Mouse (Mus musculus): ENCODE data around the gene Esrp2. TPM values are rescaled to one million over a fixed set of nuclear protein-coding genes. Genes with fewer than 3 reads are reported as not detected.

Gene Esrp2
- polyA plus RNA-seq, 1 experiment from 2014 or later, result 62.8 TPM

- Histone ChIP-seq H3K4me1 (replicated peaks; ENCODE audit: control insufficient read depth, insufficient read depth, low read length) (peaks cover 10% of the 10 kb centered on the region), H3K27ac (ENCODE audit: low read length) (peak overlapping the region; percentile 66; the same call in 1 of the 2 replicates), H3K36me3 (ENCODE audit: control insufficient read depth, insufficient read depth, low read length) (no peaks in the 10 kb centered on the region; the same call in 1 of the 2 replicates), H3K4me3 (ENCODE audit: low read length) (peak overlapping the region; percentile 74), H3K9me3 (ENCODE audit: control insufficient read depth, low read length) (no peaks in the 10 kb centered on the region), H3K4me2 (ENCODE audit: low read depth, low read length) (peak overlapping the region; percentile 84), H3K27me3 (ENCODE audit: control insufficient read depth, insufficient read depth, low read depth, low read length) (no peaks in the 10 kb centered on the region), H3K9ac (ENCODE audit: low read length) (peak overlapping the region; percentile 81)
- WGBS, result 15% methylated on average over 8 of the region's 8 CpGs
- ATAC-seq (ENCODE audit: low read depth), result no peak
Observed at GRCm38 (mm10) chr8:106150653-106151000, 13.9 kb upstream of the Esrp2 start.

GRCm38 (mm10) chr8:106149801-106150652, 13.3 kb upstream of the Esrp2 start, which contains the start of gene Pla2g15:
Gene Pla2g15 (plus strand): TSS chr8:106150399.
- Histone ChIP-seq H3K4me2 (ENCODE audit: low read depth, low read length) (peak within 1 kb of the TSS; percentile 84), H3K9me3 (ENCODE audit: control insufficient read depth, low read length) (no peaks in the 10 kb centered on the region), H3K27me3 (ENCODE audit: control insufficient read depth, insufficient read depth, low read depth, low read length) (no peaks in the 10 kb centered on the region), H3K27ac (ENCODE audit: low read length) (peak within 1 kb of the TSS; percentile 66; the same call in 1 of the 2 replicates), H3K9ac (ENCODE audit: low read length) (peak within 1 kb of the TSS; percentile 81), H3K4me3 (ENCODE audit: low read length) (peak within 1 kb of the TSS; percentile 74), H3K4me1 (replicated peaks; ENCODE audit: control insufficient read depth, insufficient read depth, low read length) (peaks cover 11% of the 10 kb centered on the region), H3K36me3 (ENCODE audit: control insufficient read depth, insufficient read depth, low read length) (no peaks in the 10 kb centered on the region; the same call in 1 of the 2 replicates)
- WGBS, result under 1% methylated on average over 38 of the region's 38 CpGs
- ATAC-seq (ENCODE audit: low read depth), result peak; percentile 98

- Histone ChIP-seq H3K27me3 (ENCODE audit: control insufficient read depth, insufficient read depth, low read depth, low read length) (no peaks in the 10 kb centered on the region), H3K9me3 (ENCODE audit: control insufficient read depth, low read length) (no peaks in the 10 kb centered on the region), H3K36me3 (ENCODE audit: control insufficient read depth, insufficient read depth, low read length) (no peaks in the 10 kb centered on the region; the same call in 1 of the 2 replicates), H3K27ac (ENCODE audit: low read length) (no peak overlapping the region), H3K4me3 (ENCODE audit: low read length) (no peak overlapping the region), H3K4me2 (ENCODE audit: low read depth, low read length) (no peak overlapping the region), H3K4me1 (replicated peaks; ENCODE audit: control insufficient read depth, insufficient read depth, low read length) (peaks cover 12% of the 10 kb centered on the region), H3K9ac (ENCODE audit: low read length) (no peak overlapping the region)
- ATAC-seq (ENCODE audit: low read depth), result no peak
- WGBS, result 87% methylated on average over 6 of the region's 6 CpGs
Observed at GRCm38 (mm10) chr8:106149025-106149424, 12.3 kb upstream of the Esrp2 start.

GRCm38 (mm10) chr8:106147868-106148565, 11.2 kb upstream of the Esrp2 start:
- ATAC-seq (ENCODE audit: low read depth), result no peak
- Histone ChIP-seq H3K4me2 (ENCODE audit: low read depth, low read length) (no peak overlapping the region), H3K27me3 (ENCODE audit: control insufficient read depth, insufficient read depth, low read depth, low read length) (no peaks in the 10 kb centered on the region), H3K4me1 (replicated peaks; ENCODE audit: control insufficient read depth, insufficient read depth, low read length) (peaks cover 12% of the 10 kb centered on the region), H3K9ac (ENCODE audit: low read length) (no peak overlapping the region), H3K4me3 (ENCODE audit: low read length) (no peak overlapping the region), H3K36me3 (ENCODE audit: control insufficient read depth, insufficient read depth, low read length) (no peaks in the 10 kb centered on the region), H3K27ac (ENCODE audit: low read length) (no peak overlapping the region), H3K9me3 (ENCODE audit: control insufficient read depth, low read length) (no peaks in the 10 kb centered on the region)
- 78% methylated on average over 6 of the region's 6 CpGs for WGBS

- Histone ChIP-seq H3K9me3 (ENCODE audit: control insufficient read depth, low read length) (no peaks in the 10 kb centered on the region), H3K9ac (ENCODE audit: low read length) (no peak overlapping the region), H3K4me3 (ENCODE audit: low read length) (no peak overlapping the region), H3K36me3 (ENCODE audit: control insufficient read depth, insufficient read depth, low read length) (no peaks in the 10 kb centered on the region), H3K27me3 (ENCODE audit: control insufficient read depth, insufficient read depth, low read depth, low read length) (no peaks in the 10 kb centered on the region), H3K4me2 (ENCODE audit: low read depth, low read length) (no peak overlapping the region), H3K27ac (ENCODE audit: low read length) (no peak overlapping the region), H3K4me1 (replicated peaks; ENCODE audit: control insufficient read depth, insufficient read depth, low read length) (peaks cover 10% of the 10 kb centered on the region)
- WGBS, result 79% methylated on average over 4 of the region's 4 CpGs
- no peak for ATAC-seq (ENCODE audit: low read depth)
Observed at GRCm38 (mm10) chr8:106146014-106146413, 9.2 kb upstream of the Esrp2 start.

GRCm38 (mm10) chr8:106145331-106145730, 8.6 kb upstream of the Esrp2 start:
- Histone ChIP-seq H3K4me3 (ENCODE audit: low read length) (no peak overlapping the region), H3K9ac (ENCODE audit: low read length) (no peak overlapping the region), H3K4me1 (replicated peaks; ENCODE audit: control insufficient read depth, insufficient read depth, low read length) (peaks cover 8% of the 10 kb centered on the region; the same call in 1 of the 2 replicates), H3K36me3 (ENCODE audit: control insufficient read depth, insufficient read depth, low read length) (no peaks in the 10 kb centered on the region), H3K9me3 (ENCODE audit: control insufficient read depth, low read length) (no peaks in the 10 kb centered on the region), H3K4me2 (ENCODE audit: low read depth, low read length) (no peak overlapping the region), H3K27me3 (ENCODE audit: control insufficient read depth, insufficient read depth, low read depth, low read length) (no peaks in the 10 kb centered on the region), H3K27ac (ENCODE audit: low read length) (no peak overlapping the region)
- ATAC-seq (ENCODE audit: low read depth), result peak; percentile 38
- 62% methylated on average over 2 of the region's 2 CpGs for WGBS

- H3K4me1 ChIP-seq (replicated peaks; ENCODE audit: control insufficient read depth, insufficient read depth, low read length), result peaks cover 11% of the 10 kb centered on the region; the same call in 1 of the 2 replicates
- WGBS, result 11% methylated on average over 13 of the region's 13 CpGs
- H3K27me3 ChIP-seq (ENCODE audit: control insufficient read depth, insufficient read depth, low read depth, low read length), result peaks cover 11% of the 10 kb centered on the region
- no peak overlapping the region for H3K4me2 ChIP-seq (ENCODE audit: low read depth, low read length)
- no peak for ATAC-seq (ENCODE audit: low read depth)
- H3K27ac ChIP-seq (ENCODE audit: low read length), result no peak overlapping the region
- H3K9ac ChIP-seq (ENCODE audit: low read length), result no peak overlapping the region
- H3K9me3 ChIP-seq (ENCODE audit: control insufficient read depth, low read length), result no peaks in the 10 kb centered on the region
- no peak overlapping the region for H3K4me3 ChIP-seq (ENCODE audit: low read length)
- H3K36me3 ChIP-seq (ENCODE audit: control insufficient read depth, insufficient read depth, low read length), result no peaks in the 10 kb centered on the region
Observed at GRCm38 (mm10) chr8:106140769-106141168, 4.0 kb upstream of the Esrp2 start.

- ATAC-seq (ENCODE audit: low read depth), result no peak
- Histone ChIP-seq H3K4me1 (replicated peaks; ENCODE audit: control insufficient read depth, insufficient read depth, low read length) (peaks cover 11% of the 10 kb centered on the region; the same call in 1 of the 2 replicates), H3K4me2 (ENCODE audit: low read depth, low read length) (no peak overlapping the region), H3K36me3 (ENCODE audit: control insufficient read depth, insufficient read depth, low read length) (no peaks in the 10 kb centered on the region), H3K9me3 (ENCODE audit: control insufficient read depth, low read length) (no peaks in the 10 kb centered on the region), H3K27ac (ENCODE audit: low read length) (no peak overlapping the region), H3K9ac (ENCODE audit: low read length) (no peak overlapping the region), H3K27me3 (ENCODE audit: control insufficient read depth, insufficient read depth, low read depth, low read length) (peaks cover 17% of the 10 kb centered on the region), H3K4me3 (ENCODE audit: low read length) (no peak overlapping the region)
- WGBS, result 49% methylated on average over 5 of the region's 5 CpGs
Observed at GRCm38 (mm10) chr8:106140191-106140590, 3.4 kb upstream of the Esrp2 start.

- Histone ChIP-seq H3K9ac (ENCODE audit: low read length) (peak overlapping the region; percentile 68), H3K27me3 (ENCODE audit: control insufficient read depth, insufficient read depth, low read depth, low read length) (peaks cover 23% of the 10 kb centered on the region)
Observed at GRCm38 (mm10) chr8:106138616-106139015, 1.8 kb upstream of the Esrp2 start.

More at GRCm38 (mm10) chr8:106138616-106139015, 1.8 kb upstream of the Esrp2 start:
- Histone ChIP-seq H3K9me3 (ENCODE audit: control insufficient read depth, low read length) (no peaks in the 10 kb centered on the region), H3K4me1 (replicated peaks; ENCODE audit: control insufficient read depth, insufficient read depth, low read length) (peaks cover 12% of the 10 kb centered on the region; the same call in 1 of the 2 replicates), H3K27ac (ENCODE audit: low read length) (peak overlapping the region; percentile 87), H3K36me3 (ENCODE audit: control insufficient read depth, insufficient read depth, low read length) (no peaks in the 10 kb centered on the region), H3K4me2 (ENCODE audit: low read depth, low read length) (peak overlapping the region; percentile 68), H3K4me3 (ENCODE audit: low read length) (peak overlapping the region; percentile 64)
- ATAC-seq (ENCODE audit: low read depth), result no peak
- WGBS, result 12% methylated on average over 7 of the region's 7 CpGs

Measured in lung, embryonic 16.5 days (tissue).